Mouse (Mus musculus) CH12.LX (cell line): ENCODE measurements around the gene Rab15.

Experiments
- JUND ChIP-seq: conservative IDR thresholded peaks from 2 replicates; pipeline ENCODE4 v1.6.1; 2011; ENCODE audit warnings: low read depth, low read length, improper control_type of control experiment
- RAD21 ChIP-seq: IDR thresholded peaks from 2 replicates; pipeline ENCODE4 v1.6.1; 2011; ENCODE audit warnings: low read depth, mild to moderate bottlenecking, low read length, improper control_type of control experiment, moderate library complexity

DNA sequence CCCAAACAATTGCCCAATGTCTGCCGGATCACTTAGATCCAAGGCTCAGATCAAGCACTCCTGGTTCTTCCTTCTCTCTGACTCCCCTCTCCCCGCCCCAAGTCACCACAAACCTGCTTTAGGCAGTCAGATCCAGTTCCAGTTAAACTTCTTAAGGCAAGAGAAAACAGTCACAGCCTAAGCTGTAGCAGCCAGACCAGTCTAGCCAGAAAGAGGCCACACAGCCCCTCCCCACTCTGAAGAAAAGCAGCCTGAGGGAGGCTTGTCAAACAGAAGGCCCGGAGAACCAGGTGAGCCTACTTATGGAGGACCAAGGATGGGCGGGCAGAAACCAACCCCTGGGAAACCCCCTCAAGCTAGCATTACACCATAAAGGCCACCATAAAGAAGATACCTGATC is 4.6 kb downstream of the Rab15 start:
- TF ChIP-seq JUND, result no peak
- TF ChIP-seq RAD21, result no peak
